Mouse (Mus musculus): ENCODE results near the gene Rerg. TPM values are rescaled to one million over a fixed set of nuclear protein-coding genes. Genes with fewer than 3 reads are reported as not detected.

Rerg gene
- polyA plus RNA-seq, 1 experiment from 2014 or later: 0.88 TPM

DNA sequence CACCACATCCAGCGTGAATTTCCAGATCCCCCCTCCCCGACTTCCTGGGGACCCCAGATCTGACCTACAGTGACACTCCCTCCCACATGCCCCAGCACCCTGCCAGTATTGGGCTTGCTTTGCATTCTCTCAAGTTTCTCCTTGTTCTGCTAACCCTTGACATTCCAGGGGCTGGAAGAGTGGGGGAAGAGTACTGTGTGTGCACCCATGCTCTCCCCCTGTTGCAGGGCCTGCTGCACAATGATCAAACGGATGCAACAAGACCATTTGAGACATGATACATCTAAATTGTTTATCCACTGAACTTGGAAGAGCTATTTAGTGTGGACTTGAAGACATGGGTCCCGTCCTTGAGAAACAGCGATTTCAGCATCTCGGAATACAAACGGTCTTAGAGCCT is 349 bp upstream of the Rerg start:
- no peak overlapping the region for H3K4me2 ChIP-seq (ENCODE audit: low read depth)
- H3K9ac ChIP-seq (ENCODE audit: low read length): no peak overlapping the region
- no peak overlapping the region for H3K4me3 ChIP-seq (ENCODE audit: low read depth, low read length)
- DNase-seq (ENCODE audit: low spot score) (no peak), ATAC-seq (ENCODE audit: insufficient read depth, low FRiP score, low TSS enrichment) (no peak)
- H3K9me3 ChIP-seq (ENCODE audit: control insufficient read depth, low read length): no peaks in the 10 kb centered on the region
- no peaks in the 10 kb centered on the region for H3K36me3 ChIP-seq (ENCODE audit: control insufficient read depth, insufficient read depth, low read length)
- no peak overlapping the region for H3K27ac ChIP-seq (ENCODE audit: low read depth, low read length)
- H3K4me1 ChIP-seq (ENCODE audit: control insufficient read depth, insufficient read depth, low read length): peaks cover 6% of the 10 kb centered on the region; the same call in 1 of the 2 replicates
- peaks cover 3% of the 10 kb centered on the region; the same call in 1 of the 2 replicates for H3K27me3 ChIP-seq (ENCODE audit: control insufficient read depth, insufficient read depth, low read length)
- WGBS: 32% methylated on average over 7 of the region's 7 CpGs

DNA sequence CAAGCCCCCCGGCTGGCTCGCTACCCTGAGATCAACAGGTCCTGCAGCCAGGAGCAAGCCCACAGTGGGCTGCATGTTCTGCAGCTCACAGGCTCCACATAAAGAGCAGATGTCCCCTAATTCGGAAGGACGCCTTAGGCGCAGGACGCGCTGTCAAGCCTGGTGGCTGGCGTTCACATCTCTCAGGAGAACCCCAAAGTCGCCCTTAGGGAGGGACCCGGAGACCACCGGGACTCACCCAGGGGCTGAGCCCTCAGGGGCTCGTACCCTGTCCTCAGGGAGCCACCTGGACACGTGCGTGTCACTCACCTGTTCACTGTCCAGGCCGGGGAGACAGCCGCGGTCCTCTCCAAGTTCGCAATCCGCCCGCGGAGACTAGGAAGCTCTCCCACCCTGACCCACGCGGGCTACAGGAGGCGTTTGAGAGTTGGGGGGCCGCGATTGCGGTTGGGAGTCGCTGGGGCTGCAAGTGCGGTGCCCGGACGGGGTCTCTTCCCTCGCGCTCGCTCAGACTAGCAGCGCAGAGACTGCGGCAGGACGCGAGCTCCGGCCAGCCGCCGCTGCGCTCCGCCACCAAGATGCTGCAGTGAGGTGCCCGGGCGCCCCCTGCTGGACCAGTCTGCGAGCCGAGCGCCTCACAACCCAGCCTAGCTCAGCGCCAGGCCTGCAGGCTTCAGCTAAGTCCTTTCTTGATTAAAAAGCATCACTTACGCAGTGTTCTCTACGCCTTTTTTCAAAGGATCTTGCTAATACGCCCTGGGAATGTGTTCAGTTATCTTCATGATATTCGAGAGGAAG is 927 bp downstream of the Rerg start:
- no peak overlapping the region for H3K27ac ChIP-seq (ENCODE audit: low read depth, low read length)

DNA sequence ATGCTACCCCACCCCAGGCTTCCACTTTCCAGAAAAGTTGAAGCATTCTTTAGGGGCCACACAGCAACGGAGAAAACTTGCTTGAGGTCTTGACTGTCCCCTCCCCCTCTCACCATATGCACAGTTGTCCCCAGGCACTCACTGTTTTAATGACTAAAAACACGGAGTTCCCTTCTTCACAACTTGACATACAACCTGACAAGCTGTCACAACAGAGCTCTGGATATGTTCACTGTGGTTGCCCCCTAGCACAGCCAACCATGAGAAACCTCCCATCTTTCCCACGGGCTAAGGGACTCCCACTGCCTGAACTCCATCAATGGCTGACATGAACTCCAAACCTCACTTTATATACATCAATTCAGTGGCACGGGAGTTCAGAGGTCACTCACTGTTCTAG is 3.5 kb downstream of the Rerg start:
- no peaks in the 10 kb centered on the region for H3K36me3 ChIP-seq (ENCODE audit: control insufficient read depth, insufficient read depth, low read length)
- no peak overlapping the region for H3K27ac ChIP-seq (ENCODE audit: low read depth, low read length)
- peaks cover 6% of the 10 kb centered on the region; the same call in 1 of the 2 replicates for H3K4me1 ChIP-seq (ENCODE audit: control insufficient read depth, insufficient read depth, low read length)
- no peak overlapping the region for H3K4me2 ChIP-seq (ENCODE audit: low read depth)
- H3K27me3 ChIP-seq (ENCODE audit: control insufficient read depth, insufficient read depth, low read length): peaks cover 3% of the 10 kb centered on the region; the same call in 1 of the 2 replicates
- no peak overlapping the region for H3K4me3 ChIP-seq (ENCODE audit: low read depth, low read length)
- ATAC-seq (ENCODE audit: insufficient read depth, low FRiP score, low TSS enrichment): no peak
- H3K9me3 ChIP-seq (ENCODE audit: control insufficient read depth, low read length): no peaks in the 10 kb centered on the region
- H3K9ac ChIP-seq (ENCODE audit: low read length): no peak overlapping the region
- WGBS: 40% methylated on average over 4 of the region's 4 CpGs
- no peak for DNase-seq (ENCODE audit: low spot score)

More for the DNA sequence above, 927 bp downstream of the Rerg start:
- ATAC-seq (ENCODE audit: insufficient read depth, low FRiP score, low TSS enrichment): peak; percentile 91
- Histone ChIP-seq H3K9ac (ENCODE audit: low read length) (peak overlapping the region; percentile 57), H3K4me2 (ENCODE audit: low read depth) (peak overlapping the region; percentile 91), H3K9me3 (ENCODE audit: control insufficient read depth, low read length) (no peaks in the 10 kb centered on the region), H3K4me3 (ENCODE audit: low read depth, low read length) (peak overlapping the region; percentile 46), H3K36me3 (ENCODE audit: control insufficient read depth, insufficient read depth, low read length) (no peaks in the 10 kb centered on the region), H3K4me1 (ENCODE audit: control insufficient read depth, insufficient read depth, low read length) (peaks cover 6% of the 10 kb centered on the region; the same call in 1 of the 2 replicates), H3K27me3 (ENCODE audit: control insufficient read depth, insufficient read depth, low read length) (peaks cover 3% of the 10 kb centered on the region; the same call in 1 of the 2 replicates)
- whole genome bisulfite sequencing: under 1% methylated on average over 53 of the region's 53 CpGs
- DNase-seq (ENCODE audit: low spot score): peak; percentile 92

DNA sequence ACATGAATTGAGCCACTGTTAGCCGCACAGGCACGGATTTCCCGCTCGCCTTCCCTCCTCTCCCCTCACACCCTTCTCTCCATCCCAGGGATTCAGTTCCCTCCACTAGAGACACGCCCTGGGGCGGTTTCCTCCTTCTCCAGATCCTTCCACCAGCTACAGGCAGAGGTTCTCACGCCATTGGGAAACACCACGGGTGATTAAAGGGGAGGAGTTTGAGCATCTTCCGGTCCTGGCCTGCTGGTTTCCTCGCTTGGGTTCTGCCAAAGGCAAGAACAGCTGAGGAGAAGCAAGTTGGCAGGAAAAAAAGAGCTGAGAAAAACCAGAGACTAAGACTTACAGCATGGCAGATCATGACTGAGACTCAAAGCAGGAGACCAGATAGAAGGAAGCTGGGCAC is 6.7 kb downstream of the Rerg start:
- no peak overlapping the region for H3K4me3 ChIP-seq (ENCODE audit: low read depth, low read length)
- 67% methylated on average over 10 of the region's 10 CpGs for WGBS

DNA sequence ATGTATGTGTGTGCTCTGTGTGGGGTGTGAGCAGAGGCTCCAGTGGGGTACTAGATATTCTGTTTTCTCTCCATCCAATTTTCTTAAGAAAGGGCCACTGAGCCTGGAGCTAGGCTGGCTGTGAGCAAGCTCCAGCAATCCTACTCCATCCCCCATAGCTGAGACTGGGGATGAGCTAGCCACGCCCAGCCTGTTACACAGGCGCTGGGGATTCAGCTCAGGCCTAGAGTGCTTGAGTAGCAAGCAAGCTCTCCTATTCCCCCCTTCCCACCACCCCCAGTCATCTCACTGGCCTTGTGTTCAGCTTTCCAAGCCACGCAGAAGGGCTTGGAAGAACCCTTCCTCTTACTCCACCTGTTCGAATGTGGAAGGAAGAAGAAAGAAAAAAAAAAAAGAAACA is 7.2 kb downstream of the Rerg start:
- H3K9me3 ChIP-seq (ENCODE audit: control insufficient read depth, low read length): no peaks in the 10 kb centered on the region
- H3K36me3 ChIP-seq (ENCODE audit: control insufficient read depth, insufficient read depth, low read length): no peaks in the 10 kb centered on the region
- H3K9ac ChIP-seq (ENCODE audit: low read length): no peak overlapping the region
- no peak overlapping the region for H3K27ac ChIP-seq (ENCODE audit: low read depth, low read length)
- 84% methylated on average over 4 of the region's 4 CpGs for WGBS
- H3K4me1 ChIP-seq (ENCODE audit: control insufficient read depth, insufficient read depth, low read length): no peaks in the 10 kb centered on the region
- H3K4me2 ChIP-seq (ENCODE audit: low read depth): no peak overlapping the region
- DNase-seq (ENCODE audit: low spot score) (no peak), ATAC-seq (ENCODE audit: insufficient read depth, low FRiP score, low TSS enrichment) (no peak)
- H3K4me3 ChIP-seq (ENCODE audit: low read depth, low read length): no peak overlapping the region
- H3K27me3 ChIP-seq (ENCODE audit: control insufficient read depth, insufficient read depth, low read length): no peaks in the 10 kb centered on the region

More for the DNA sequence above, 6.7 kb downstream of the Rerg start:
- H3K36me3 ChIP-seq (ENCODE audit: control insufficient read depth, insufficient read depth, low read length): no peaks in the 10 kb centered on the region
- H3K27ac ChIP-seq (ENCODE audit: low read depth, low read length): no peak overlapping the region
- H3K27me3 ChIP-seq (ENCODE audit: control insufficient read depth, insufficient read depth, low read length): no peaks in the 10 kb centered on the region
- H3K4me1 ChIP-seq (ENCODE audit: control insufficient read depth, insufficient read depth, low read length): no peaks in the 10 kb centered on the region
- no peaks in the 10 kb centered on the region for H3K9me3 ChIP-seq (ENCODE audit: control insufficient read depth, low read length)
- no peak overlapping the region for H3K9ac ChIP-seq (ENCODE audit: low read length)
- ATAC-seq (ENCODE audit: insufficient read depth, low FRiP score, low TSS enrichment) (no peak), DNase-seq (ENCODE audit: low spot score) (no peak)
- no peak overlapping the region for H3K4me2 ChIP-seq (ENCODE audit: low read depth)

DNA sequence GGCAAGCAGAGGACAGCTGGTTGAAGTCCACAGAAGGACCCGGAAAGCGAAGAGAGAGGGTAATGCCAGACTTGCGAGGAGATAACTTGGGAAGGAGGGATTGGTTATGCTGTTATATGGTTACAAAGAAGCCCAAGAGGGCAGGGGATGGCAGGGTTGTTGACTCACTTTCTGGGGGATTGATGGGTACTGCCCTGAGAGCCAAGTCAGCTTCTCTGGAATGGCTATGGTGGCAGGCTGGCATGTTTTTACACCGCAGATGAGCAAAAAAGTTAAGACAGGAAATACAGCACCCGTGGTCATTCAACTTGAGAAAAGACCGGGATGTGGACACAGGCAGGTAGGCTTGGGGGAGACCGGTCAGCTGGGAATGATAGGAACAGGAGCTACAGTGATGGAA is 7.8 kb downstream of the Rerg start:
- no peak for DNase-seq (ENCODE audit: low spot score)
- no peaks in the 10 kb centered on the region for H3K9me3 ChIP-seq (ENCODE audit: control insufficient read depth, low read length)
- no peaks in the 10 kb centered on the region for H3K27me3 ChIP-seq (ENCODE audit: control insufficient read depth, insufficient read depth, low read length)
- no peak overlapping the region for H3K27ac ChIP-seq (ENCODE audit: low read depth, low read length)
- H3K9ac ChIP-seq (ENCODE audit: low read length): no peak overlapping the region
- ATAC-seq (ENCODE audit: insufficient read depth, low FRiP score, low TSS enrichment): no peak
- no peak overlapping the region for H3K4me2 ChIP-seq (ENCODE audit: low read depth)
- no peaks in the 10 kb centered on the region for H3K4me1 ChIP-seq (ENCODE audit: control insufficient read depth, insufficient read depth, low read length)
- H3K4me3 ChIP-seq (ENCODE audit: low read depth, low read length): no peak overlapping the region
- 95% methylated on average over 7 of the region's 7 CpGs for WGBS
- no peaks in the 10 kb centered on the region for H3K36me3 ChIP-seq (ENCODE audit: control insufficient read depth, insufficient read depth, low read length)

DNA sequence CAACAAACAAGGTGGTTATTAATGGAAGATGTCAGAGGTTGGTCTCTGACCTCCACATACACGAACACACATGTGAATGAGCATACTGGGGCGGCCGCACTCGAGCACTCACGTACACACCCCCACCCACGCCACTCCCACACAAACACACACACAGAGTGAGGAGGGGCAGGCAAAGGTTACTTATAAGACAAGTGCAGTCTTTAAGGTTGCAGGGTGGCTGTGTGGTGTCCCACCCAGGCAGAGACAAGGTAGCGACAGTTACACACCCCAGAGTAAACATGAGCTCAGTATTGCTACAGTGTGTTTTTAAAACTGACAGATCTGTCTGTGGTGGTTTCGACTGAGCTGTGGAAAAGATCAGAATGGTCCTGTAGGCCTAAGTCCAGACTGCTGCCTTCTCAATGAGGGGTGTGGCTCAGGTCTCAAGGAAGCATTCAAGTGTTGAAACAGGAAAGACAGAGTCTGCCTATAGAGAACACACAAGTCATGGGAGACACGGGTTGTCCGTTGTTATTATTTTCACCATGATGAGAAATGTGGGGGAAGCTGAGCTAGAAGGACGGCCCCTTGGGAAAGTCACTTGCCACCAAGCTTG is 8.7 kb downstream of the Rerg start:
- no peaks in the 10 kb centered on the region for H3K36me3 ChIP-seq (ENCODE audit: control insufficient read depth, insufficient read depth, low read length)
- H3K4me2 ChIP-seq (ENCODE audit: low read depth): no peak overlapping the region
- H3K4me1 ChIP-seq (ENCODE audit: control insufficient read depth, insufficient read depth, low read length): no peaks in the 10 kb centered on the region
- DNase-seq (ENCODE audit: low spot score) (no peak), ATAC-seq (ENCODE audit: insufficient read depth, low FRiP score, low TSS enrichment) (no peak)
- H3K9me3 ChIP-seq (ENCODE audit: control insufficient read depth, low read length): no peaks in the 10 kb centered on the region
- 86% methylated on average over 11 of the region's 11 CpGs for WGBS
- H3K27me3 ChIP-seq (ENCODE audit: control insufficient read depth, insufficient read depth, low read length): no peaks in the 10 kb centered on the region
- no peak overlapping the region for H3K27ac ChIP-seq (ENCODE audit: low read depth, low read length)
- H3K9ac ChIP-seq (ENCODE audit: low read length): no peak overlapping the region
- no peak overlapping the region for H3K4me3 ChIP-seq (ENCODE audit: low read depth, low read length)

DNA sequence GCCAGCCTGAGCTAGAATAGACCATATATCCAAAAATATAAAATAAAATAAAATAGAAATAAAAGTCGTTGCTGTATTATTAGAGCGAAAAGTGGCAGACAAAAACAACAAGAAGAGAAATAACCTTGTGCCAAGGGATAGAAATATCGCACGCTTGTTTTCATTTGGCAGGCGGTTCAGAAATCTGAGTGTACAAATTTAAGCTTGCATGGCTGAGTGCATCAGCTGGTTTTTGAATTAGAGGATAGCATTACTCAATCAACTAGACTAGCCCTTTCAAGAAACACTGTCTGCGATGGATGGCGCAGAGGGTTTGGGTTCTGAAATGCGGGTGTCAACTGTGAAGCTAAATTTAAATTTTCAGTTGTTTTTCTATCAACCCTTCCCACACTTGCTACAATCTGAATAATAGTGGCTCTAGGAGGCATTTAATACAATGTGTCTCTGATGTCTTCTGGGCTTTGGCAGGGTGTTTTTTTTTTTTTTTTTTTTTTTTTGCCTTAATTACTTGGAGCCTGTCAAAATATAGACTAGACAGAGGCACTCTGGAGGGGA is 10.8 kb downstream of the Rerg start:
- Histone ChIP-seq H3K9ac (ENCODE audit: low read length) (no peak overlapping the region), H3K4me3 (ENCODE audit: low read depth, low read length) (no peak overlapping the region), H3K36me3 (ENCODE audit: control insufficient read depth, insufficient read depth, low read length) (no peaks in the 10 kb centered on the region), H3K27ac (ENCODE audit: low read depth, low read length) (no peak overlapping the region), H3K4me1 (ENCODE audit: control insufficient read depth, insufficient read depth, low read length) (no peaks in the 10 kb centered on the region), H3K4me2 (ENCODE audit: low read depth) (no peak overlapping the region), H3K27me3 (ENCODE audit: control insufficient read depth, insufficient read depth, low read length) (no peaks in the 10 kb centered on the region), H3K9me3 (ENCODE audit: control insufficient read depth, low read length) (no peaks in the 10 kb centered on the region)
- WGBS: 90% methylated on average over 8 of the region's 8 CpGs
- no peak for ATAC-seq (ENCODE audit: insufficient read depth, low FRiP score, low TSS enrichment)
- DNase-seq (ENCODE audit: low spot score): no peak

Data from neural tube, embryonic 11.5 days (tissue).